Mouse (Mus musculus) lung, postnatal 0 days (tissue): ENCODE measurements around the gene Rin1. TPM values are rescaled to one million over a fixed set of nuclear protein-coding genes. Genes with fewer than 3 reads are reported as not detected.
A peak's percentile ranks its signal among the peaks of the same experiment; 100 is the strongest.

Experiments used
- ATAC-seq: fragments of 200-750 bp; cut with Nextera tagmentation; 2 replicates; pipeline ENCODE4 v1.8.0; 2017; ENCODE audit warnings: moderate library complexity
- DNase-seq: peaks from one replicate; pipeline ENCODE4 v3.0.0-alpha.2; 2016; ENCODE audit warnings: low spot score
- H3K27ac ChIP-seq: fragments of 300-500 bp; sonication (generic); 2 replicates; pipeline ENCODE4 v1.5.1; 2014; ENCODE audit warnings: antibody characterized with exemption, mild to moderate bottlenecking, low read length, mixed read lengths
- H3K27me3 ChIP-seq: fragments of 300-500 bp; sonication (generic); replicated peaks from 2 replicates; pipeline ENCODE4 v1.6.1; 2014; ENCODE audit warnings: low read length, mixed read lengths; ENCODE audit not compliant: insufficient read depth
- H3K36me3 ChIP-seq: fragments of 300-500 bp; sonication (generic); 2 replicates; pipeline ENCODE4 v1.6.1; 2014; ENCODE audit warnings: low read length, mixed read lengths; ENCODE audit not compliant: insufficient read depth
- H3K4me1 ChIP-seq: fragments of 300-500 bp; sonication (generic); 2 replicates; pipeline ENCODE4 v1.6.1; 2014; ENCODE audit warnings: antibody characterized with exemption, low read depth, low read length, mixed read lengths; ENCODE audit not compliant: insufficient read depth
- H3K4me2 ChIP-seq: fragments of 300-500 bp; sonication (generic); replicated peaks from 2 replicates; pipeline ENCODE4 v1.6.1; 2014; ENCODE audit warnings: low read depth, mild to moderate bottlenecking, low read length, moderate library complexity, mixed read lengths
- H3K4me3 ChIP-seq: fragments of 300-500 bp; sonication (generic); 2 replicates; pipeline ENCODE4 v1.5.1; 2014; ENCODE audit warnings: low read depth, low read length
- H3K9ac ChIP-seq: fragments of 300-500 bp; sonication (generic); replicated peaks from 2 replicates; pipeline ENCODE4 v1.6.1; 2014; ENCODE audit warnings: low read depth, mild to moderate bottlenecking
- H3K9me3 ChIP-seq: fragments of 300-500 bp; sonication (generic); 2 replicates; pipeline ENCODE4 v1.6.1; 2016; ENCODE audit warnings: low read length, mixed read lengths
- CTCF ChIP-seq: IDR thresholded peaks from 2 replicates; pipeline ENCODE4 v1.5.1; 2016; ENCODE audit warnings: antibody characterized with exemption, mild to moderate bottlenecking
- EP300 ChIP-seq: IDR thresholded peaks from 2 replicates; pipeline ENCODE4 v1.6.1; 2016; ENCODE audit warnings: antibody characterized with exemption, mild to moderate bottlenecking, control low read depth
- WGBS: fragments of 180-500 bp; shearing (Covaris S2); extraction: QIAGEN DNeasy Blood & Tissue Kit; methylation state at CpG from one replicate; pipeline ENCODE4 v1.1.7; 2014; 5-methylcytosine and 5-hydroxymethylcytosine counted together
- polyA plus RNA-seq: library from polyadenylated mRNA; unstranded; fragments of >200 nt; fragmentation: Nextera tagmentation; extraction: Ambion mirVana; gene quantifications from 2 replicates; pipeline ENCODE4 v1.2.1, GENCODE M21; 2015

Rin1 gene
- polyA plus RNA-seq, 1 experiment from 2014 or later = 1.7 TPM

- peak overlapping the region; percentile 70 for H3K4me2 ChIP-seq
- TF ChIP-seq EP300 (no peak), CTCF (no peak)
- no peaks in the 10 kb centered on the region for H3K36me3 ChIP-seq
- no peak for DNase-seq
- 0 out of 2 replicates have a peak, but pooled peaks cover 11% of the 10 kb centered on the region for H3K27me3 ChIP-seq
- no peaks in the 10 kb centered on the region for H3K9me3 ChIP-seq
- H3K27ac ChIP-seq = 0 out of 2 replicates have a peak overlapping the region, but pooled peaks have one; percentile 2
- WGBS = 15% methylated on average over 11 of the region's 11 CpGs
- peak overlapping the region; percentile 41; the same call in 1 of the 2 replicates for H3K4me3 ChIP-seq
- no peak for ATAC-seq
- peaks cover 14% of the 10 kb centered on the region; the same call in 1 of the 2 replicates for H3K4me1 ChIP-seq
- H3K9ac ChIP-seq = 0 out of 2 replicates have a peak overlapping the region, but pooled peaks have one; percentile 16
These were observed 20.8 kb downstream of the Rin1 start for GRCm38 (mm10) chr19:5071077-5071476.

GRCm38 (mm10) chr19:5071545-5072369, 21.5 kb downstream of the Rin1 start:
- Histone ChIP-seq H3K4me3 (peak overlapping the region; percentile 41), H3K9ac (0 out of 2 replicates have a peak overlapping the region, but pooled peaks have one; percentile 16), H3K9me3 (no peaks in the 10 kb centered on the region), H3K4me1 (peaks cover 14% of the 10 kb centered on the region; the same call in 1 of the 2 replicates), H3K4me2 (peak overlapping the region; percentile 70), H3K27ac (peak overlapping the region; percentile 11; the same call in 1 of the 2 replicates), H3K36me3 (no peaks in the 10 kb centered on the region), H3K27me3 (0 out of 2 replicates have a peak, but pooled peaks cover 11% of the 10 kb centered on the region)
- TF ChIP-seq EP300 = no peak
- no peak for TF ChIP-seq CTCF
- peak; percentile 80 for ATAC-seq
- 2% methylated on average over 38 of the region's 40 CpGs for whole genome bisulfite sequencing
- peak; percentile 92 for DNase-seq

GRCm38 (mm10) chr19:5072389-5073019, 22.2 kb downstream of the Rin1 start:
- no peak for TF ChIP-seq EP300
- TF ChIP-seq CTCF = no peak
- Histone ChIP-seq H3K27me3 (0 out of 2 replicates have a peak, but pooled peaks cover 11% of the 10 kb centered on the region), H3K4me3 (peak overlapping the region; percentile 41), H3K36me3 (no peaks in the 10 kb centered on the region), H3K4me2 (peak overlapping the region; percentile 70), H3K27ac (peak overlapping the region; percentile 11; the same call in 1 of the 2 replicates), H3K9me3 (no peaks in the 10 kb centered on the region), H3K4me1 (peaks cover 7% of the 10 kb centered on the region; the same call in 1 of the 2 replicates), H3K9ac (no peak overlapping the region)
- ATAC-seq = peak; percentile 6
- DNase-seq = peak; percentile 60
- 3% methylated on average over 20 of the region's 20 CpGs for WGBS

GRCm38 (mm10) chr19:5073028-5073427, 22.7 kb downstream of the Rin1 start:
- Histone ChIP-seq H3K4me2 (peak overlapping the region; percentile 70), H3K4me1 (peaks cover 6% of the 10 kb centered on the region; the same call in 1 of the 2 replicates), H3K9ac (no peak overlapping the region), H3K36me3 (no peaks in the 10 kb centered on the region), H3K4me3 (peak overlapping the region; percentile 41), H3K27ac (no peak overlapping the region), H3K9me3 (no peaks in the 10 kb centered on the region), H3K27me3 (0 out of 2 replicates have a peak, but pooled peaks cover 11% of the 10 kb centered on the region)
- peak; percentile 47 for ATAC-seq
- TF ChIP-seq EP300 (no peak), CTCF (peak; percentile 74)
- 1% methylated on average over 15 of the region's 15 CpGs for WGBS
- DNase-seq = peak; percentile 67

GRCm38 (mm10) chr19:5073518-5073917, 23.2 kb downstream of the Rin1 start:
- H3K36me3 ChIP-seq = no peaks in the 10 kb centered on the region
- no peak overlapping the region for H3K4me3 ChIP-seq
- DNase-seq (no peak), ATAC-seq (no peak)
- peaks cover under 1% of the 10 kb centered on the region; the same call in 1 of the 2 replicates for H3K4me1 ChIP-seq
- 23% methylated on average over 5 of the region's 5 CpGs for WGBS
- TF ChIP-seq CTCF (no peak), EP300 (0 out of 2 replicates have a peak, but pooled peaks have one; percentile 20)
- no peaks in the 10 kb centered on the region for H3K9me3 ChIP-seq
- H3K9ac ChIP-seq = no peak overlapping the region
- 0 out of 2 replicates have a peak, but pooled peaks cover 8% of the 10 kb centered on the region for H3K27me3 ChIP-seq
- no peak overlapping the region; the same call in 1 of the 2 replicates for H3K4me2 ChIP-seq
- H3K27ac ChIP-seq = no peak overlapping the region

GRCm38 (mm10) chr19:5079279-5079678, 29.0 kb downstream of the Rin1 start:
- H3K9me3 ChIP-seq = no peaks in the 10 kb centered on the region
- 87% methylated on average over 1 of the region's 1 CpGs for WGBS
- no peak overlapping the region for H3K27ac ChIP-seq
- no peak overlapping the region for H3K9ac ChIP-seq
- ATAC-seq (no peak), DNase-seq (no peak)
- H3K27me3 ChIP-seq = peaks cover 28% of the 10 kb centered on the region; the same call in 1 of the 2 replicates
- H3K4me1 ChIP-seq = no peaks in the 10 kb centered on the region
- H3K4me2 ChIP-seq = no peak overlapping the region
- H3K4me3 ChIP-seq = no peak overlapping the region
- no peaks in the 10 kb centered on the region for H3K36me3 ChIP-seq
- TF ChIP-seq CTCF = no peak
- TF ChIP-seq EP300 = no peak
